ENCODE assay signal across 27 mouse cellular contexts in genomic region chr13:41431795-41432194, GRCm38 (mm10). TPM values are rescaled to one million over a fixed set of nuclear protein-coding genes. Genes with fewer than 3 reads are reported as not detected.
DNase-seq lines count a peak whose midpoint lies in the region; ATAC-seq and TF ChIP-seq lines count a peak whose summit lies in the region.
"Had no signal": no experiment of that assay in that cellular context is flagged by ENCODE, and none has a peak within 500 bp of the region (broad histone marks: within the 10 kb centered on the region; RNA-seq: fewer than 3 reads in every experiment).

No protein-coding gene starts in this region.

- no peak overlapping the region for H3K4me3 ChIP-seq in kidney, postnatal 0 days (replicated peaks; ENCODE audit: low read depth, low read length)
- no peak overlapping the region for H3K4me3 ChIP-seq in kidney, embryonic 16.5 days (ENCODE audit: low read length)
- no peak overlapping the region for H3K4me3 ChIP-seq in forebrain, embryonic 14.5 days (ENCODE audit: low read depth, low read length)
- H3K4me3 ChIP-seq: embryonic facial prominence, embryonic 15.5 days; forebrain, embryonic 10.5 days; heart, adult 2 months; limb, embryonic 10.5 days; liver, embryonic 15.5 days; lung, embryonic 15.5 days; midbrain, embryonic 15.5 days had no signal

- H3K27me3 ChIP-seq in kidney, postnatal 0 days (ENCODE audit: insufficient read depth, low read length) = no peaks in the 10 kb centered on the region
- no peaks in the 10 kb centered on the region for H3K27me3 ChIP-seq in kidney, embryonic 16.5 days (ENCODE audit: insufficient read depth, low read length)
- H3K27me3 ChIP-seq in forebrain, embryonic 14.5 days (replicated peaks; ENCODE audit: control insufficient read depth, insufficient read depth, low read length) = no peaks in the 10 kb centered on the region
- H3K27me3 ChIP-seq: embryonic facial prominence, embryonic 15.5 days; liver, embryonic 15.5 days; lung, embryonic 15.5 days; midbrain, embryonic 15.5 days had no signal

- no peaks in the 10 kb centered on the region for H3K4me1 ChIP-seq in kidney, postnatal 0 days (replicated peaks; ENCODE audit: insufficient read depth, low read length)
- 0 out of 2 replicates have a peak, but pooled peaks cover 8% of the 10 kb centered on the region for H3K4me1 ChIP-seq in kidney, embryonic 16.5 days (ENCODE audit: insufficient read depth, low read length)
- no peaks in the 10 kb centered on the region for H3K4me1 ChIP-seq in forebrain, embryonic 14.5 days (ENCODE audit: control insufficient read depth, insufficient read depth, low read length)
- H3K4me1 ChIP-seq: embryonic facial prominence, embryonic 15.5 days; forebrain, embryonic 10.5 days; liver, embryonic 15.5 days; midbrain, embryonic 15.5 days had no signal

- H3K9me3 ChIP-seq in kidney, postnatal 0 days (replicated peaks; ENCODE audit: low read length) = no peaks in the 10 kb centered on the region
- H3K9me3 ChIP-seq in kidney, embryonic 16.5 days (ENCODE audit: low read length) = no peaks in the 10 kb centered on the region
- no peaks in the 10 kb centered on the region for H3K9me3 ChIP-seq in forebrain, embryonic 14.5 days (replicated peaks; ENCODE audit: control insufficient read depth, low read length)
- H3K9me3 ChIP-seq: embryonic facial prominence, embryonic 15.5 days; forebrain, embryonic 10.5 days; limb, embryonic 10.5 days; liver, embryonic 15.5 days; lung, embryonic 15.5 days; midbrain, embryonic 15.5 days had no signal

- intact Hi-C loops in gastrocnemius, postnatal 14 days (cut with DNase I; ENCODE audit: low total_unique reads) = no loop called here

- H3K4me2 ChIP-seq in kidney, postnatal 0 days (ENCODE audit: low read length) = no peak overlapping the region
- H3K4me2 ChIP-seq in kidney, embryonic 16.5 days (replicated peaks; ENCODE audit: low read depth, low read length) = no peak overlapping the region
- H3K4me2 ChIP-seq in forebrain, embryonic 14.5 days (ENCODE audit: low read length) = no peak overlapping the region
- H3K4me2 ChIP-seq: embryonic facial prominence, embryonic 15.5 days; hindbrain, embryonic 14.5 days; liver, embryonic 15.5 days; lung, embryonic 15.5 days; midbrain, embryonic 15.5 days had no signal

- WGBS in kidney, postnatal 0 days = 53% methylated on average over 3 of the region's 3 CpGs
- WGBS in kidney, embryonic 16.5 days = 67% methylated on average over 3 of the region's 3 CpGs
- WGBS in forebrain, embryonic 14.5 days = 92% methylated on average over 3 of the region's 3 CpGs

- no peak overlapping the region for H3K27ac ChIP-seq in kidney, postnatal 0 days
- no peak overlapping the region for H3K27ac ChIP-seq in kidney, embryonic 16.5 days (ENCODE audit: low read length)
- H3K27ac ChIP-seq in forebrain, embryonic 14.5 days (ENCODE audit: low read depth, low read length) = no peak overlapping the region
- H3K27ac ChIP-seq: embryonic facial prominence, embryonic 15.5 days; forebrain, embryonic 10.5 days; heart, adult 2 months; hindbrain, embryonic 14.5 days; limb, embryonic 10.5 days; liver, embryonic 15.5 days; lung, embryonic 15.5 days; macrophage; midbrain, embryonic 15.5 days had no signal

- no peaks in the 10 kb centered on the region for H3K36me3 ChIP-seq in kidney, postnatal 0 days (ENCODE audit: insufficient read depth, low read length)
- H3K36me3 ChIP-seq in kidney, embryonic 16.5 days (ENCODE audit: insufficient read depth, low read length) = no peaks in the 10 kb centered on the region
- H3K36me3 ChIP-seq in forebrain, embryonic 14.5 days (ENCODE audit: control insufficient read depth, insufficient read depth, low read length) = no peaks in the 10 kb centered on the region
- H3K36me3 ChIP-seq: embryonic facial prominence, embryonic 15.5 days; forebrain, embryonic 10.5 days; limb, embryonic 10.5 days; liver, embryonic 15.5 days; lung, embryonic 15.5 days; midbrain, embryonic 15.5 days had no signal

- no peak overlapping the region for H3K9ac ChIP-seq in kidney, postnatal 0 days (ENCODE audit: low read depth, low read length)
- no peak overlapping the region for H3K9ac ChIP-seq in kidney, embryonic 16.5 days (replicated peaks; ENCODE audit: low read length)
- H3K9ac ChIP-seq in forebrain, embryonic 14.5 days (ENCODE audit: low read length) = no peak overlapping the region
- H3K9ac ChIP-seq: embryonic facial prominence, embryonic 15.5 days; hindbrain, embryonic 14.5 days; liver, embryonic 15.5 days; lung, embryonic 15.5 days; midbrain, embryonic 15.5 days had no signal

- DNase-seq in gastrocnemius, adult 18-20 months (ENCODE audit: low spot score) = peak; percentile 38
- DNase-seq in gastrocnemius, postnatal 14 days = no peak
- peak; percentile 45 for DNase-seq in kidney, postnatal 0 days (ENCODE audit: low spot score)
- DNase-seq in 416B (ENCODE audit: low read depth) = peak; percentile 71
- peak; percentile 48 for DNase-seq in fibroblast of lung, adult 2 months (ENCODE audit: low read depth)
- DNase-seq in cerebellum, postnatal 14 days = no peak
- DNase-seq in forebrain, embryonic 14.5 days (ENCODE audit: low spot score) = no peak
- DNase-seq: cerebellum, adult 18-20 months; cerebellum, postnatal 36 days; embryo, embryonic 11 days; heart, adult 2 months; heart, postnatal 4 days; kidney, adult 8-10 months; liver; right cerebral cortex, adult 18-20 months; thymus, adult 18-20 months; thymus, postnatal 36 days had no signal

- ATAC-seq in kidney, postnatal 0 days (replicated peaks; ENCODE audit: low FRiP score, low read depth) = no peak
- ATAC-seq in kidney, embryonic 16.5 days (ENCODE audit: low FRiP score, low TSS enrichment) = no peak
- no peak for ATAC-seq in forebrain, embryonic 14.5 days
- ATAC-seq: inflammation-experienced regulatory T-cells, adult 6 months; midbrain, embryonic 15.5 days had no signal

- no peak for TF ChIP-seq CTCF in kidney, postnatal 0 days (IDR thresholded peaks at IDR 0.05; ENCODE audit: low read depth)

RNA-seq across cellular contexts. Expression of gene Nedd9, which starts 55.4 kb away (rescaled TPM):
- total RNA-seq in gastrocnemius, adult 18-20 months (2021) = 10 to 100 TPM in 1 of 2 experiments, 1 to 10 TPM in 1; 4.5 to 11.9 TPM
- 10 to 100 TPM in 1 of 2 experiments, 1 to 10 TPM in 1; 9.0 to 11.4 TPM for total RNA-seq in gastrocnemius, postnatal 14 days (2021)
- 26.4 and 27.3 TPM in 2 replicates for polyA plus RNA-seq in kidney, postnatal 0 days (2015; fragmentation: Nextera tagmentation; extraction: Ambion mirVana)
- 27.9 and 28.5 TPM in 2 replicates for polyA plus RNA-seq in kidney, embryonic 16.5 days (2015; fragmentation: Nextera tagmentation; extraction: Ambion mirVana)
- 25.0 and 27.7 TPM in 2 replicates for polyA plus RNA-seq in forebrain, embryonic 14.5 days (2014; fragmentation: Nextera tagmentation; extraction: Ambion mirVana)

Comparison
In these comparisons a context has a peak if more than half of its experiments do, and no peak if none do; other contexts are left out.
1. DNase-seq: peak in gastrocnemius, adult 18-20 months (single experiment), kidney, postnatal 0 days (single experiment), 416B (single experiment) and fibroblast of lung, adult 2 months (single experiment); none in gastrocnemius, postnatal 14 days (single experiment), cerebellum, postnatal 14 days (0 of 2) and forebrain, embryonic 14.5 days (single experiment).